ENCODE assay signal across 8 mouse cellular contexts in the genomic region with DNA sequence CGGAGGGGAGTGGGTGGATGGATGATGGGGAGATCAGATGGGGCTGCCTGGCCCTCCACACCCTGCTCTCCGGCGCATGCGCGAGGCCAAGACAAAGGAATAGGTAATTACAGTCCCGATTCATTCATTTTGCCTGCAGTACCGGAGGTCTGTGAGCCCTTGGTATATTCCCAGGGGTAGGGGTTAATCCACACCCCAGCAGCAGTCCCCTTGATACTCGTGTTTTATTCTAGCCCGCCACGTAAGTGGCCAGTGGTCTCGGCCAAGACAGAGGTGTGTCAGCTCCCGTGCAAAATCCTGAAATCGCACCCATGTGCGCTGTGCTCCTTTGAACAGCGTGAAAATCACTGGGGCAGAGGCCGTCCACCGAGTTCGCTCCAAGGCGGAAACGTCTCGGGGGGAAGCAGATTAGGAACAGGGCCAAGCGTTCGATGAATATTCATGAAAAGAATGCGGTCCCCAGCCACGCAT. TPM values are rescaled to one million over a fixed set of nuclear protein-coding genes. Genes with fewer than 3 reads are reported as not detected.
A peak's percentile ranks its signal among the peaks of the same experiment; 100 is the strongest.
DNase-seq lines count a peak whose midpoint lies in the region; ATAC-seq and TF ChIP-seq lines count a peak whose summit lies in the region.

No protein-coding gene starts in this region.

- H3K4me1 ChIP-seq in heart, adult 2 months (ENCODE audit: control insufficient read depth, insufficient read depth, low read length) = peaks cover 2% of the 10 kb centered on the region; the same call in 1 of the 2 replicates
- H3K4me1 ChIP-seq in kidney, embryonic 16.5 days (ENCODE audit: insufficient read depth, low read length) = peaks cover 13% of the 10 kb centered on the region; the same call in 1 of the 2 replicates
- no peaks in the 10 kb centered on the region for H3K4me1 ChIP-seq in liver, adult 2 months (ENCODE audit: control insufficient read depth, insufficient read depth, low read length)
- peaks cover 34% of the 10 kb centered on the region for H3K4me1 ChIP-seq in neural tube, embryonic 15.5 days

- H3K36me3 ChIP-seq in heart, adult 2 months (ENCODE audit: control insufficient read depth, insufficient read depth, low read length) = no peaks in the 10 kb centered on the region
- H3K36me3 ChIP-seq in kidney, embryonic 16.5 days (ENCODE audit: insufficient read depth, low read length) = no peaks in the 10 kb centered on the region
- H3K36me3 ChIP-seq in liver, adult 2 months (ENCODE audit: control insufficient read depth, insufficient read depth, low read length) = no peaks in the 10 kb centered on the region
- H3K36me3 ChIP-seq in neural tube, embryonic 15.5 days = no peaks in the 10 kb centered on the region

- H3K9ac ChIP-seq in heart, adult 2 months (ENCODE audit: low read depth, low read length) = peak overlapping the region; percentile 6
- H3K9ac ChIP-seq in kidney, embryonic 16.5 days (replicated peaks; ENCODE audit: low read length) = peak overlapping the region; percentile 85
- no peak overlapping the region for H3K9ac ChIP-seq in liver, adult 2 months (ENCODE audit: low read depth, low read length)
- peak overlapping the region; percentile 99 for H3K9ac ChIP-seq in neural tube, embryonic 15.5 days (replicated peaks)

- H3K79me2 ChIP-seq in heart, adult 2 months (replicated peaks; ENCODE audit: control insufficient read depth, insufficient read depth, low read length) = no peaks in the 10 kb centered on the region
- no peaks in the 10 kb centered on the region for H3K79me2 ChIP-seq in liver, adult 2 months (ENCODE audit: control insufficient read depth, insufficient read depth, low read length)

- no peak for TF ChIP-seq EP300 in heart, adult 2 months (IDR thresholded peaks at IDR 0.05; ENCODE audit: insufficient read depth, low read depth, low read length)

- H3K4me2 ChIP-seq in kidney, embryonic 16.5 days (replicated peaks; ENCODE audit: low read depth, low read length) = peak overlapping the region; percentile 78
- H3K4me2 ChIP-seq in neural tube, embryonic 15.5 days = peak overlapping the region; percentile 80

- peaks cover 7% of the 10 kb centered on the region for H3K27me3 ChIP-seq in heart, adult 2 months (ENCODE audit: control insufficient read depth, insufficient read depth, low read length)
- H3K27me3 ChIP-seq in kidney, embryonic 16.5 days (ENCODE audit: insufficient read depth, low read length) = peaks cover 1% of the 10 kb centered on the region; the same call in 1 of the 2 replicates
- peaks cover 14% of the 10 kb centered on the region for H3K27me3 ChIP-seq in liver, adult 2 months (ENCODE audit: control insufficient read depth, insufficient read depth, low read length)
- H3K27me3 ChIP-seq in neural tube, embryonic 15.5 days (replicated peaks) = no peaks in the 10 kb centered on the region

- H3K27ac ChIP-seq in heart, adult 2 months = no peak overlapping the region
- H3K27ac ChIP-seq in kidney, embryonic 16.5 days (ENCODE audit: low read length) = peak overlapping the region; percentile 87
- H3K27ac ChIP-seq in liver, adult 2 months (replicated peaks; ENCODE audit: insufficient read depth, low read depth, low read length) = no peak overlapping the region
- peak overlapping the region; percentile 99 for H3K27ac ChIP-seq in neural tube, embryonic 15.5 days (replicated peaks)

- peak; percentile 33 for DNase-seq in ovary, postnatal 10 days (ENCODE audit: low spot score)
- DNase-seq in ovary, adult 18-20 months (ENCODE audit: low spot score) = no peak
- DNase-seq in cerebellum, postnatal 4 days (ENCODE audit: low spot score in 2 of 2) = peak; percentile 52 to 79
- DNase-seq in heart, adult 2 months = peak; percentile 24 to 34
- DNase-seq in liver, adult 2 months (ENCODE audit: extremely low read depth, low read depth, low spot score) = no peak
- DNase-seq in urinary bladder, adult 2 months (ENCODE audit: low spot score) = peak; percentile 45

- no peak for TF ChIP-seq CTCF in heart, adult 2 months (IDR thresholded peaks at IDR 0.05)
- TF ChIP-seq CTCF in liver, adult 2 months (IDR thresholded peaks at IDR 0.05; ENCODE audit: low read depth, low read length) = no peak

- no peak for TF ChIP-seq POLR2A in heart, adult 2 months (IDR thresholded peaks at IDR 0.05; ENCODE audit: insufficient read depth, low read depth, low read length)
- TF ChIP-seq POLR2A in liver, adult 2 months (IDR thresholded peaks at IDR 0.05; ENCODE audit: extremely low read depth, insufficient read depth, low read length) = no peak

- WGBS in heart, adult 2 months = 1% methylated on average over 25 of the region's 25 CpGs
- WGBS in kidney, embryonic 16.5 days = under 1% methylated on average over 25 of the region's 25 CpGs
- 2% methylated on average over 25 of the region's 25 CpGs for WGBS in liver, adult 2 months
- WGBS in neural tube, embryonic 15.5 days = under 1% methylated on average over 25 of the region's 25 CpGs

- no peaks in the 10 kb centered on the region for H3K9me3 ChIP-seq in kidney, embryonic 16.5 days (ENCODE audit: low read length)
- H3K9me3 ChIP-seq in neural tube, embryonic 15.5 days (replicated peaks) = no peaks in the 10 kb centered on the region

- intact Hi-C loops in heart, adult 2 months (cut with DNase I) = loop anchor here (5.0 to 10.0 kb wide), 3 partner anchors 267 to 573 kb away; a partner anchor contains a TSS

- peak; percentile 64 for ATAC-seq in kidney, embryonic 16.5 days (ENCODE audit: low FRiP score, low TSS enrichment)
- ATAC-seq in neural tube, embryonic 15.5 days (ENCODE audit: low FRiP score) = peak; percentile 46

- peak overlapping the region; percentile 52 for H3K4me3 ChIP-seq in heart, adult 2 months
- H3K4me3 ChIP-seq in kidney, embryonic 16.5 days (ENCODE audit: low read length) = peak overlapping the region; percentile 82
- H3K4me3 ChIP-seq in liver, adult 2 months (ENCODE audit: insufficient read depth, low read depth, low read length) = peak overlapping the region; percentile 2; the same call in 1 of the 2 replicates
- peak overlapping the region; percentile 86 for H3K4me3 ChIP-seq in neural tube, embryonic 15.5 days (replicated peaks)

RNA-seq across cellular contexts. Expression of a gene that starts 1.4 kb away (rescaled TPM):
- 1 to 10 TPM; 1.9 to 2.4 TPM for total RNA-seq in heart, adult 2 months (2021)
- 1.5 and 1.8 TPM in 2 replicates for polyA plus RNA-seq in heart, adult 2 months (2012; rRNA removed)
- 14.5 and 15.4 TPM in 2 replicates for polyA plus RNA-seq in kidney, embryonic 16.5 days (2015; fragmentation: Nextera tagmentation; extraction: Ambion mirVana)
- 1.3 and 1.5 TPM in 2 replicates for total RNA-seq in liver, adult 2 months (2014; rRNA removed)
- polyA plus RNA-seq in liver, adult 2 months (2012; rRNA removed) = 0.61 and 0.75 TPM in 2 replicates
- polyA plus RNA-seq in neural tube, embryonic 15.5 days (2015; fragmentation: Nextera tagmentation; extraction: Ambion mirVana) = 215 and 360 TPM in 2 replicates
- polyA plus RNA-seq in urinary bladder, adult 2 months (2012; rRNA removed) = 66.5 and 83.1 TPM in 2 replicates

Comparison
In these comparisons a context has a peak if more than half of its experiments do, and no peak if none do; other contexts are left out.
1. DNase-seq: peak in ovary, postnatal 10 days (single experiment), cerebellum, postnatal 4 days (2 of 2), heart, adult 2 months (2 of 2) and urinary bladder, adult 2 months (single experiment); none in ovary, adult 18-20 months (single experiment) and liver, adult 2 months (single experiment).
2. H3K27ac ChIP-seq: peak in kidney, embryonic 16.5 days (single experiment) and neural tube, embryonic 15.5 days (single experiment); none in heart, adult 2 months (single experiment) and liver, adult 2 months (single experiment).
3. H3K4me3 ChIP-seq: peak in every context shown above with its lines; median percentile 86 in neural tube, embryonic 15.5 days; 82 in kidney, embryonic 16.5 days; 52 in heart, adult 2 months; 2 in liver, adult 2 months.